Mouse (Mus musculus) MEL (cell line): ENCODE measurements around the gene Psmc1. TPM values are rescaled to one million over a fixed set of nuclear protein-coding genes. Genes with fewer than 3 reads are reported as not detected.

Experiments
- DNase-seq: peaks from one replicate; pipeline ENCODE4 v3.0.0; 2011; ENCODE audit warnings: low read depth, low spot score
- H3K27ac ChIP-seq: 2 replicates; pipeline ENCODE4 v1.5.1; 2012; ENCODE audit warnings: low read depth, mild to moderate bottlenecking, control low read depth, low read length, moderate library complexity; ENCODE audit not compliant: control insufficient read depth
- H3K27me3 ChIP-seq, 2 experiments: fragments of 150-350 bp in 1 of 2; sonication (generic) in 1 of 2; 2 replicates each; pipeline ENCODE4 v1.6.1; 2012; ENCODE audit warnings: low read length in 2 of 2, mild to moderate bottlenecking in 2 of 2, improper control_type of control experiment in 1 of 2, moderate library complexity in 1 of 2; ENCODE audit not compliant: insufficient read depth in 2 of 2, control insufficient read depth in 1 of 2
- H3K36me3 ChIP-seq, 2 experiments: 2 replicates each; pipeline ENCODE4 v1.6.1; 2012 to 2014; ENCODE audit warnings: low read length in 2 of 2, improper control_type of control experiment in 1 of 2, inconsistent platforms in 1 of 2, mild to moderate bottlenecking in 1 of 2; ENCODE audit not compliant: insufficient read depth in 2 of 2, control insufficient read depth in 1 of 2
- H3K4me1 ChIP-seq, 2 experiments: fragments of 150-350 bp in 1 of 2; sonication (generic) in 1 of 2; 2 replicates each; pipeline ENCODE4 v1.6.1; 2012; ENCODE audit warnings: low read length in 2 of 2, improper control_type of control experiment in 1 of 2, mild to moderate bottlenecking in 1 of 2; ENCODE audit not compliant: insufficient read depth in 2 of 2, control insufficient read depth in 1 of 2
- H3K4me3 ChIP-seq, 2 experiments: fragments of 150-350 bp in 1 of 2; sonication (generic) in 1 of 2; 2 replicates each; pipeline ENCODE4 v1.5.1; 2012; ENCODE audit warnings: low read depth in 2 of 2, low read length in 2 of 2, mild to moderate bottlenecking in 2 of 2, moderate library complexity in 2 of 2, control low read depth in 1 of 2, improper control_type of control experiment in 1 of 2; ENCODE audit not compliant: control insufficient read depth in 1 of 2, insufficient read depth in 1 of 2
- H3K79me2 ChIP-seq: 2 replicates; pipeline ENCODE4 v1.6.1; 2012; ENCODE audit warnings: mild to moderate bottlenecking, low read length, moderate library complexity; ENCODE audit not compliant: control insufficient read depth, poor library complexity, insufficient read depth
- H3K9ac ChIP-seq: 2 replicates; pipeline ENCODE4 v1.6.1; 2012; ENCODE audit warnings: low read depth, mild to moderate bottlenecking, control low read depth, low read length, moderate library complexity; ENCODE audit not compliant: control insufficient read depth, poor library complexity, severe bottlenecking
- H3K9me3 ChIP-seq: fragments of 150-350 bp; sonication (generic); replicated peaks from 2 replicates; pipeline ENCODE4 v1.6.1; 2012; ENCODE audit warnings: mild to moderate bottlenecking, low read length, improper control_type of control experiment, moderate library complexity; ENCODE audit not compliant: insufficient read depth
- BHLHE40 ChIP-seq: IDR thresholded peaks from 2 replicates; pipeline ENCODE4 v1.6.1; 2012; ENCODE audit warnings: low read depth, mild to moderate bottlenecking, inconsistent platforms, low read length, improper control_type of control experiment, borderline replicate concordance
- ETS1 ChIP-seq: IDR thresholded peaks from 2 replicates; pipeline ENCODE4 v1.6.1; 2012; ENCODE audit warnings: low read depth, mild to moderate bottlenecking, inconsistent platforms, low read length, improper control_type of control experiment, moderate library complexity
- GABPA ChIP-seq: IDR thresholded peaks from 2 replicates; pipeline ENCODE4 v1.6.1; 2012; ENCODE audit warnings: low read depth, mild to moderate bottlenecking, inconsistent platforms, low read length, improper control_type of control experiment, moderate library complexity
- GATA1 ChIP-seq: IDR thresholded peaks from 2 replicates; pipeline ENCODE4 v1.6.1; 2011; ENCODE audit warnings: low read depth, low read length, improper control_type of control experiment
- HCFC1 ChIP-seq: IDR thresholded peaks from 2 replicates; pipeline ENCODE4 v1.6.1; 2012; ENCODE audit warnings: low read depth, mild to moderate bottlenecking, inconsistent platforms, low read length, improper control_type of control experiment, moderate library complexity
- KAT2A ChIP-seq: conservative IDR thresholded peaks from 2 replicates; pipeline ENCODE4 v1.6.1; 2012; ENCODE audit warnings: low read depth, low read length, improper control_type of control experiment, inconsistent platforms
- MAX ChIP-seq: IDR thresholded peaks from 2 replicates; pipeline ENCODE4 v1.6.1; 2011; ENCODE audit warnings: low read length, improper control_type of control experiment
- MEF2A ChIP-seq: IDR thresholded peaks from 2 replicates; pipeline ENCODE4 v1.6.1; 2014; ENCODE audit warnings: low read depth, mild to moderate bottlenecking, inconsistent platforms, low read length, improper control_type of control experiment; ENCODE audit not compliant: poor library complexity, insufficient replicate concordance, severe bottlenecking; ENCODE audit errors: extremely low read depth
- NELFE ChIP-seq: IDR thresholded peaks from 2 replicates; pipeline ENCODE4 v1.6.1; 2011; ENCODE audit warnings: low read depth, low read length, improper control_type of control experiment
- NRF1 ChIP-seq: IDR thresholded peaks from 2 replicates; pipeline ENCODE4 v1.6.1; 2014; ENCODE audit warnings: low read depth, mild to moderate bottlenecking, inconsistent platforms, low read length, improper control_type of control experiment, moderate library complexity; ENCODE audit not compliant: poor library complexity, insufficient read depth, severe bottlenecking
- POLR2A ChIP-seq, 2 experiments: IDR thresholded peaks; 2 replicates each; pipeline ENCODE4 v1.6.1; 2011 to 2012; ENCODE audit warnings: low read length in 2 of 2, mild to moderate bottlenecking in 2 of 2, control low read depth in 1 of 2, improper control_type of control experiment in 1 of 2, low read depth in 1 of 2, moderate library complexity in 1 of 2; ENCODE audit not compliant: control insufficient read depth in 1 of 2, insufficient read depth in 1 of 2, poor library complexity in 1 of 2
- RAD21 ChIP-seq: IDR thresholded peaks from 2 replicates; pipeline ENCODE4 v1.6.1; 2011; ENCODE audit warnings: mild to moderate bottlenecking, low read depth, low read length, improper control_type of control experiment
- TAL1 ChIP-seq: IDR thresholded peaks from 2 replicates; pipeline ENCODE4 v1.6.1; 2012; ENCODE audit warnings: mild to moderate bottlenecking, inconsistent platforms, low read length, moderate library complexity, mixed read lengths
- ZC3H11A ChIP-seq: IDR thresholded peaks from 2 replicates; pipeline ENCODE4 v1.6.1; 2012; ENCODE audit warnings: low read depth, mild to moderate bottlenecking, inconsistent platforms, low read length, improper control_type of control experiment
- ZKSCAN1 ChIP-seq: IDR thresholded peaks from 2 replicates; pipeline ENCODE4 v1.6.1; 2012; ENCODE audit warnings: low read depth, mild to moderate bottlenecking, inconsistent platforms, low read length, improper control_type of control experiment, moderate library complexity
- ZNF384 ChIP-seq: IDR thresholded peaks from 2 replicates; pipeline ENCODE4 v1.6.1; 2012; ENCODE audit warnings: low read depth, mild to moderate bottlenecking, inconsistent platforms, low read length, improper control_type of control experiment
- polyA plus RNA-seq, 2 experiments: library from polyadenylated mRNA; stranded (reverse) in 1 of 2; unstranded in 1 of 2; fragments of >175 nt in 1 of 2; fragments of >200 nt in 1 of 2; gene quantifications; 2 replicates each; pipeline versions ENCODE4 v1.2.1 to v1.2.4; 2012; ENCODE audit warnings: low replicate concordance in 2 of 2, low read depth in 1 of 2; ENCODE audit not compliant: insufficient read length in 2 of 2, insufficient read depth in 1 of 2, missing spikeins in 1 of 2
- total RNA-seq: library from RNA; depleted of rRNA; stranded (reverse); fragments of 300-350 nt; gene quantifications from 2 replicates; pipeline ENCODE4 v1.2.3, GENCODE M21; 2012

The Psmc1 gene
- total and polyA plus RNA-seq, 3 experiments = 322 to 501 TPM; not detected in 1

DNA sequence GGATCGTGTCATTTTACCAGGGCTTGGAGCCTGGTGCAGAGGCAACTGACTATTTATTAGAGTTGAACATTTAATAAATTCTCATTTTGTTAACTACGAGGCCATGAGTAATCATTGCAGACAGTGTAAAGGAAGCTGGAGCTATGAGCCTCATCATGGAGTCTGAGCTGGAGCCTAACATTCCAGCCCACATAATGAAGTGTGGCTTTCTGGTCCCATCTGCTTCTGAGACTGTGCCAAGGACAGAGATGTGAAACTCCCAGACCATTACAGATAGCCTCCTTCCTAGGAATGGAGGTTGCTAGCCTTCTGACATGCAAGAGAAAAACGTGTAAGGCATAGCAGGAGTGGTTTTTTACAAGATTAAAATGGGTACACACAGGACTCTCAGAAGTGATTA, 47.4 kb upstream of the Psmc1 start:
- Histone ChIP-seq H3K27me3 (peaks cover 2 to 11% of the 10 kb centered on the region in 2 experiments; a peak in 2 of 4 replicates), H3K79me2 (no peaks in the 10 kb centered on the region)
- DNase-seq = no peak

DNA sequence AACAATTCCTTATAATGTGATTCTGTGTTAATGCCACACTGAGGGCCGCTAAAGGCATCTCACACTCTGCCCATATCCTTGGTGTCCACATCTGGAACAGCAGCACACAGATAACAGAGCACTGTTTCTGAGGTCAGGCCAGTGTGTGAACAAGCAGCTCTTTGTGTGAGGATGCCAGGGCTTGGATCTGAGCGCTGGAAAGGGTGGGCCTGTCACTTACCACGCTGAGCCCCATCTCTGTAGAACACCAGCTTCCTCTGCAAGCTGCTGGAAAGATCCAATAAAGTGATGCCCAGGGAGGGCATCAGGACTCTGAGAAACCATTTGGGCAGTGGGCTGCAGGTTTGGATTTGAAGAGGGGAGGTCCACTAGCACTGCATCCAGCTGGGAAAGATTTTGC, 44.8 kb upstream of the Psmc1 start:
- Histone ChIP-seq H3K4me3 (no peak overlapping the region), H3K36me3 (no peaks in the 10 kb centered on the region)
- TF ChIP-seq ZNF384 (no peak), MAX (no peak), MEF2A (no peak), POLR2A (IDR thresholded peaks at IDR 0.05; ENCODE audit: control insufficient read depth in 1 of 2, insufficient read depth in 1 of 2, low read depth in 1 of 2, low read length in 2 of 2, poor library complexity in 1 of 2) (no peak), ETS1 (no peak), GATA1 (no peak), RAD21 (no peak), GABPA (no peak), ZC3H11A (no peak), ZKSCAN1 (no peak), NELFE (no peak), BHLHE40 (no peak), HCFC1 (no peak), TAL1 (no peak), KAT2A (no peak)
- TF ChIP-seq, all 39 proteins: peak for 0
- DNase-seq = no peak
- Histone ChIP-seq H3K79me2 (no peaks in the 10 kb centered on the region), H3K9ac (no peak overlapping the region), H3K27me3 (peaks cover 4 to 14% of the 10 kb centered on the region in 2 experiments), H3K4me1 (no peaks in the 10 kb centered on the region), H3K9me3 (no peaks in the 10 kb centered on the region), H3K27ac (no peak overlapping the region)

More for the DNA sequence above, 47.4 kb upstream of the Psmc1 start:
- TF ChIP-seq NRF1 (no peak), ZKSCAN1 (no peak)
- H3K4me3 ChIP-seq = no peak overlapping the region
- H3K9me3 ChIP-seq = no peaks in the 10 kb centered on the region
- no peaks in the 10 kb centered on the region for H3K4me1 ChIP-seq
- no peak overlapping the region for H3K9ac ChIP-seq
- no peaks in the 10 kb centered on the region for H3K36me3 ChIP-seq
- H3K27ac ChIP-seq = no peak overlapping the region
